Mouse (Mus musculus): Measurements from ENCODE around the gene C1rl. TPM values are rescaled to one million over a fixed set of nuclear protein-coding genes. Genes with fewer than 3 reads are reported as not detected.
"Not testable (repeated sequence)": the region's sequence is repeated elsewhere in the genome, so short reads cannot be mapped to it uniquely, and the experiment has no call there.

Gene C1rl
- polyA plus RNA-seq, 1 experiment from 2014 or later = 0.52 TPM

DNA sequence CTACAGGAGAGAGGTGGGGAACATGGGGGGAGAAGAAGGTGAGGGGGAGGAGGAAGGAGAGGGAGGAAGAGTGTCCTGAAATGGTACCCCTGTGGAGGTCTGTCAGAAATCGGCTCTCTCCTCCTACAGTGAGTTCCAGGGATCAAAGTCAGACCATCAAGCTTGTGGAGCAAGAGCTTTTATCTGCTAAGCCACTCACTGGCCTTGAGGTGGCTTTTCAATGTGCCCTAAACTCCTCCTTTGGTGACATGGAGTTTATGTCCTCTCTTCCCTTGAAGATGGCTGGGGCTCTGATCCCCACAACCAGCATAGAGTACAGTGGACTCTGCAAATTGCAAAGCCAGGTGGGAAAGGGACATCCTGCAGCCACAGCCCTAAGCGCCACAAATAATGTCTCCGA is 55.1 kb downstream of the C1rl start:
- WGBS = 82% methylated on average over 3 of the region's 3 CpGs
- peaks cover 14% of the 10 kb centered on the region; the same call in 1 of the 2 replicates for H3K9me3 ChIP-seq
- H3K4me1 ChIP-seq; H3K36me3 ChIP-seq; H3K9ac ChIP-seq; ATAC-seq (ENCODE audit: extremely low read depth, insufficient number of reproducible peaks, low FRiP score, low TSS enrichment); H3K4me3 ChIP-seq; H3K27me3 ChIP-seq (replicated peaks); H3K4me2 ChIP-seq; H3K27ac ChIP-seq (replicated peaks): not testable (repeated sequence)

DNA sequence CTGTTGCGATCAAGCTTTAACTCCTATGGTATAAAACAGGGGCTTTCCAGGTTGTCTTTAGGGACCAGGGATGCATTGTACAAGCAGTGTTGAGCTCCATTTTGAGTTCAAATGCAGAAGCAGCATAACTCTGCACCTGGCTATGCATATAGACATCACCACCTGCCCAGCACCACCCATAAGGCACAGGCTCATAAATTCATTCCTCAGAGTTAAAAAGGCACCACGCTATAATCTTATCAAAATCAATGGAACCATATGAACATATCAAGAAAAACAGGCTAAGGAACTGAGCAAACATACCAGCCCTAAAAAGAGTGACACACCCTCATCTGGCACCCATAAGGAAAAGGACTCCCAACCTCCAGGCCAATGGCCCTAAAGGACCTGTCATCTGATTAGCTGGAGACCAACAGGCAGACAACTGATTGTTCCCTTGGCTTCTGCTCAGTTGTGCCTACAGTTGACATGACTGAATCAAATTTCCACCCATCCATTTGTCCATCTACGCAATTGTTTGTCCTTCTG is 56.2 kb downstream of the C1rl start:
- no peak overlapping the region for H3K27ac ChIP-seq (replicated peaks)
- 70% methylated on average over 3 of the region's 3 CpGs for WGBS
- H3K4me1 ChIP-seq = no peaks in the 10 kb centered on the region
- H3K27me3 ChIP-seq (replicated peaks) = no peaks in the 10 kb centered on the region
- H3K9ac ChIP-seq = no peak overlapping the region
- ATAC-seq (ENCODE audit: extremely low read depth, insufficient number of reproducible peaks, low FRiP score, low TSS enrichment) = no peak
- no peak overlapping the region for H3K4me2 ChIP-seq
- H3K4me3 ChIP-seq = no peak overlapping the region
- peaks cover 15% of the 10 kb centered on the region; the same call in 1 of the 2 replicates for H3K9me3 ChIP-seq
- H3K36me3 ChIP-seq = no peaks in the 10 kb centered on the region

DNA sequence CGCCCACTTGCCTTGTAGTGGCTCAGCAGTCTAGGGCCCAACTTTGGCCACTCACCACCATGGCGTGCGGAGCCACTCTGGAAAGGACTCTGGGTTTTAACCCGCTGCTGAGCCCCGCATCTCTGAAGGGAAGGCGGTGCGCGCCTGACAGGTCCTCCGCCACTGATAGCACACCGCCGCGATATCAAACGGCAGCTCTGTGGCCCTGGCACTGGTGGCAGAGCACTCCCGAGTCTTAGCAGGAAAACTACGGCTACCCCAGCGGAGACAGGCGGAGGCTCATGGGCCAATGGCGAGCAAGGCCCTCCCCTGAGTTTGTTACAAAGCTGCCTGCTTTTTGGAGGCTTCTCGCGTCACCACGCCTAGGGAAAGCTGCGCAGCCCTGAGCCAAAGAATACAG is 59.9 kb downstream of the C1rl start:
- ATAC-seq (ENCODE audit: extremely low read depth, insufficient number of reproducible peaks, low FRiP score, low TSS enrichment) = no peak
- Histone ChIP-seq H3K27ac (replicated peaks) (no peak overlapping the region), H3K36me3 (no peaks in the 10 kb centered on the region), H3K9ac (no peak overlapping the region), H3K4me2 (no peak overlapping the region), H3K9me3 (peaks cover 15% of the 10 kb centered on the region; the same call in 1 of the 2 replicates), H3K4me3 (no peak overlapping the region), H3K27me3 (replicated peaks) (no peaks in the 10 kb centered on the region), H3K4me1 (no peaks in the 10 kb centered on the region)
- 62% methylated on average over 22 of the region's 22 CpGs for WGBS

DNA sequence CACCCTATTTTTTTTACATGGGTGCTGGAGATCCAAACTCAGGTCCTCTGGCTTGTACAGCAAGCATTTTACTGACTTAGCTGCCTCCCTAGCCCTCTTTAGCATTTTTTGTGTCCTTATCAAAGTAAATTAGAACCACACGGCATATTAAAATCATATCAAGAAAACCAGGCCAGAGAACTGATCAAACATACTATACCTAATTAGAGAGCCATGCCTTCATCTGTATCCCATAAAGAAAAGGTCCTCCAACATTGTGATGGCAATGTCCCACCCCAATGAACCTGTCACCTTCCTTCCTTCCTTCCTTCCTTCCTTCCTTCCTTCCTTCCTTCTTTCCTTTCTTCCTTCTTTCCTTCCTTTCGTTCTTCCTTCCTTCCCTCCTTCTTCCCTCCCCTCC is 63.0 kb downstream of the C1rl start:
- not testable (repeated sequence) for H3K4me2 ChIP-seq; H3K27me3 ChIP-seq (replicated peaks); ATAC-seq (ENCODE audit: extremely low read depth, insufficient number of reproducible peaks, low FRiP score, low TSS enrichment); H3K4me3 ChIP-seq; H3K27ac ChIP-seq (replicated peaks); H3K9ac ChIP-seq; H3K36me3 ChIP-seq; H3K4me1 ChIP-seq
- WGBS = 60% methylated on average over 2 of the region's 2 CpGs
- H3K9me3 ChIP-seq = peaks cover 13% of the 10 kb centered on the region; the same call in 1 of the 2 replicates

Other genes starting within 250 kb of the C1rl start
- gene Cd163, start 188.5 kb upstream of the C1rl start, polyA plus RNA-seq (2015; fragmentation: Nextera tagmentation; extraction: Ambion mirVana) = 0.07 TPM in 1 of 2 replicates, not detected in the other
- gene Pex5, start 78.0 kb upstream of the C1rl start, polyA plus RNA-seq (2015; fragmentation: Nextera tagmentation; extraction: Ambion mirVana) = 23.2 and 23.7 TPM in 2 replicates
- gene Clstn3, start 28.3 kb upstream of the C1rl start, polyA plus RNA-seq (2015; fragmentation: Nextera tagmentation; extraction: Ambion mirVana) = 1.1 and 1.9 TPM in 2 replicates
- gene C1ra, start 19.3 kb downstream of the C1rl start, polyA plus RNA-seq (2015; fragmentation: Nextera tagmentation; extraction: Ambion mirVana) = 0.40 and 0.68 TPM in 2 replicates
- gene C1s1, start 49.2 kb downstream of the C1rl start, polyA plus RNA-seq (2015; fragmentation: Nextera tagmentation; extraction: Ambion mirVana) = 0.74 and 1.0 TPM in 2 replicates
- not detected in 2 replicates for gene C1rb, start 77.2 kb downstream of the C1rl start, polyA plus RNA-seq (2015; fragmentation: Nextera tagmentation; extraction: Ambion mirVana)
- not detected in 2 replicates for gene C1s2, start 143.0 kb downstream of the C1rl start, polyA plus RNA-seq (2015; fragmentation: Nextera tagmentation; extraction: Ambion mirVana)
- 44.1 and 47.4 TPM in 2 replicates for gene Lpcat3, start 169.9 kb downstream of the C1rl start, polyA plus RNA-seq (2015; fragmentation: Nextera tagmentation; extraction: Ambion mirVana)
- gene Emg1, start 219.1 kb downstream of the C1rl start, polyA plus RNA-seq (2015; fragmentation: Nextera tagmentation; extraction: Ambion mirVana) = 113 and 130 TPM in 2 replicates
- gene Phb2, start 219.2 kb downstream of the C1rl start, polyA plus RNA-seq (2015; fragmentation: Nextera tagmentation; extraction: Ambion mirVana) = 293 and 326 TPM in 2 replicates
- 5.3 and 5.6 TPM in 2 replicates for gene Ptpn6, start 245.6 kb downstream of the C1rl start, polyA plus RNA-seq (2015; fragmentation: Nextera tagmentation; extraction: Ambion mirVana)
- gene Grcc10, start 248.3 kb downstream of the C1rl start, polyA plus RNA-seq (2015; fragmentation: Nextera tagmentation; extraction: Ambion mirVana) = 364 and 411 TPM in 2 replicates